Mouse (Mus musculus): ENCODE data around the gene Adamts5. TPM values are rescaled to one million over a fixed set of nuclear protein-coding genes. Genes with fewer than 3 reads are reported as not detected.

Gene Adamts5
- polyA plus RNA-seq, 1 experiment, result 0.16 TPM

- H3K79me2 ChIP-seq (ENCODE audit: control insufficient read depth, insufficient read depth), result no peaks in the 10 kb centered on the region
- no peaks in the 10 kb centered on the region for H3K27me3 ChIP-seq (ENCODE audit: control insufficient read depth, insufficient read depth, insufficient read length)
- TF ChIP-seq CTCF (IDR thresholded peaks at IDR 0.05; ENCODE audit: control insufficient read depth, insufficient read depth, insufficient read length) (no peak), MYOG (IDR thresholded peaks at IDR 0.05; ENCODE audit: control insufficient read depth, extremely low read depth, insufficient read length) (no peak), USF1 (IDR thresholded peaks at IDR 0.05; ENCODE audit: low read depth) (no peak), FOSL1 (IDR thresholded peaks at IDR 0.05; ENCODE audit: insufficient read depth, low read length, poor library complexity, severe bottlenecking) (no peak), MAX (IDR thresholded peaks at IDR 0.05) (no peak), MYOD1 (IDR thresholded peaks at IDR 0.05; ENCODE audit: control insufficient read depth, insufficient read length, low read depth) (no peak), CEBPB (IDR thresholded peaks at IDR 0.05; ENCODE audit: low read depth) (no peak)
- no peak overlapping the region for H3K4me3 ChIP-seq (ENCODE audit: insufficient read depth, poor library complexity, severe bottlenecking)
- H3K36me3 ChIP-seq (ENCODE audit: control insufficient read depth, insufficient read depth), result no peaks in the 10 kb centered on the region
- no peak overlapping the region for H3ac ChIP-seq (ENCODE audit: control insufficient read depth, insufficient read length, low read depth)
- no peaks in the 10 kb centered on the region for H3K79me3 ChIP-seq (ENCODE audit: low read depth)
These were observed 29.7 kb downstream of the Adamts5 start for GRCm38 (mm10) chr16:85871971-85872370.

GRCm38 (mm10) chr16:85871248-85871647 lies 30.4 kb downstream of the Adamts5 start:
- no peaks in the 10 kb centered on the region for H3K79me3 ChIP-seq (ENCODE audit: low read depth)
- H3ac ChIP-seq (ENCODE audit: control insufficient read depth, insufficient read length, low read depth), result no peak overlapping the region
- TF ChIP-seq FOSL1 (IDR thresholded peaks at IDR 0.05; ENCODE audit: insufficient read depth, low read length, poor library complexity, severe bottlenecking) (no peak), CTCF (IDR thresholded peaks at IDR 0.05; ENCODE audit: control insufficient read depth, insufficient read depth, insufficient read length) (no peak), MYOG (IDR thresholded peaks at IDR 0.05; ENCODE audit: control insufficient read depth, extremely low read depth, insufficient read length) (no peak), USF1 (IDR thresholded peaks at IDR 0.05; ENCODE audit: low read depth) (no peak), MYOD1 (IDR thresholded peaks at IDR 0.05; ENCODE audit: control insufficient read depth, insufficient read length, low read depth) (no peak), CEBPB (IDR thresholded peaks at IDR 0.05; ENCODE audit: low read depth) (no peak), MAX (IDR thresholded peaks at IDR 0.05) (no peak)
- H3K27me3 ChIP-seq (ENCODE audit: control insufficient read depth, insufficient read depth, insufficient read length), result no peaks in the 10 kb centered on the region
- no peaks in the 10 kb centered on the region for H3K79me2 ChIP-seq (ENCODE audit: control insufficient read depth, insufficient read depth)
- no peaks in the 10 kb centered on the region for H3K36me3 ChIP-seq (ENCODE audit: control insufficient read depth, insufficient read depth)
- H3K4me3 ChIP-seq (ENCODE audit: insufficient read depth, poor library complexity, severe bottlenecking), result no peak overlapping the region

- no peaks in the 10 kb centered on the region for H3K79me2 ChIP-seq (ENCODE audit: control insufficient read depth, insufficient read depth)
- no peak overlapping the region for H3K4me3 ChIP-seq (ENCODE audit: insufficient read depth, poor library complexity, severe bottlenecking)
- no peaks in the 10 kb centered on the region for H3K27me3 ChIP-seq (ENCODE audit: control insufficient read depth, insufficient read depth, insufficient read length)
These were observed 36.8 kb downstream of the Adamts5 start for GRCm38 (mm10) chr16:85864691-85865389.

GRCm38 (mm10) chr16:85854505-85854904 lies 47.1 kb downstream of the Adamts5 start:
- Histone ChIP-seq H3K79me3 (ENCODE audit: low read depth) (no peaks in the 10 kb centered on the region), H3K27me3 (ENCODE audit: control insufficient read depth, insufficient read depth, insufficient read length) (no peaks in the 10 kb centered on the region), H3K36me3 (ENCODE audit: control insufficient read depth, insufficient read depth) (no peaks in the 10 kb centered on the region), H3K4me3 (ENCODE audit: insufficient read depth, poor library complexity, severe bottlenecking) (no peak overlapping the region), H3K79me2 (ENCODE audit: control insufficient read depth, insufficient read depth) (no peaks in the 10 kb centered on the region), H3ac (ENCODE audit: control insufficient read depth, insufficient read length, low read depth) (no peak overlapping the region)
- TF ChIP-seq CEBPB (IDR thresholded peaks at IDR 0.05; ENCODE audit: low read depth) (no peak), MAX (IDR thresholded peaks at IDR 0.05) (no peak), CTCF (IDR thresholded peaks at IDR 0.05; ENCODE audit: control insufficient read depth, insufficient read depth, insufficient read length) (no peak), MYOD1 (IDR thresholded peaks at IDR 0.05; ENCODE audit: control insufficient read depth, insufficient read length, low read depth) (no peak), MYOG (IDR thresholded peaks at IDR 0.05; ENCODE audit: control insufficient read depth, extremely low read depth, insufficient read length) (no peak), FOSL1 (IDR thresholded peaks at IDR 0.05; ENCODE audit: insufficient read depth, low read length, poor library complexity, severe bottlenecking) (no peak), USF1 (IDR thresholded peaks at IDR 0.05; ENCODE audit: low read depth) (no peak)

More at GRCm38 (mm10) chr16:85864691-85865389, 36.8 kb downstream of the Adamts5 start:
- TF ChIP-seq MYOD1 (IDR thresholded peaks at IDR 0.05; ENCODE audit: control insufficient read depth, insufficient read length, low read depth) (no peak), MAX (IDR thresholded peaks at IDR 0.05) (no peak), USF1 (IDR thresholded peaks at IDR 0.05; ENCODE audit: low read depth) (no peak), CEBPB (IDR thresholded peaks at IDR 0.05; ENCODE audit: low read depth) (no peak), MYOG (IDR thresholded peaks at IDR 0.05; ENCODE audit: control insufficient read depth, extremely low read depth, insufficient read length) (no peak)
- Histone ChIP-seq H3K79me3 (ENCODE audit: low read depth) (no peaks in the 10 kb centered on the region), H3ac (ENCODE audit: control insufficient read depth, insufficient read length, low read depth) (no peak overlapping the region), H3K36me3 (ENCODE audit: control insufficient read depth, insufficient read depth) (no peaks in the 10 kb centered on the region)

- no peak for TF ChIP-seq FOSL1 (IDR thresholded peaks at IDR 0.05; ENCODE audit: insufficient read depth, low read length, poor library complexity, severe bottlenecking)
- no peak for TF ChIP-seq MYOG (IDR thresholded peaks at IDR 0.05; ENCODE audit: control insufficient read depth, extremely low read depth, insufficient read length)
- TF ChIP-seq MYOD1 (IDR thresholded peaks at IDR 0.05; ENCODE audit: control insufficient read depth, insufficient read length, low read depth), result no peak
- no peak for TF ChIP-seq CTCF (IDR thresholded peaks at IDR 0.05; ENCODE audit: control insufficient read depth, insufficient read depth, insufficient read length)
- no peak for TF ChIP-seq MAX (IDR thresholded peaks at IDR 0.05)
- TF ChIP-seq USF1 (IDR thresholded peaks at IDR 0.05; ENCODE audit: low read depth), result no peak
- TF ChIP-seq CEBPB (IDR thresholded peaks at IDR 0.05; ENCODE audit: low read depth), result no peak
- Histone ChIP-seq H3ac (ENCODE audit: control insufficient read depth, insufficient read length, low read depth) (no peak overlapping the region), H3K27me3 (ENCODE audit: control insufficient read depth, insufficient read depth, insufficient read length) (no peaks in the 10 kb centered on the region)
These were observed 74.6 kb downstream of the Adamts5 start for GRCm38 (mm10) chr16:85827066-85827465.

More at GRCm38 (mm10) chr16:85827066-85827465, 74.6 kb downstream of the Adamts5 start:
- no peaks in the 10 kb centered on the region for H3K36me3 ChIP-seq (ENCODE audit: control insufficient read depth, insufficient read depth)
- H3K79me2 ChIP-seq (ENCODE audit: control insufficient read depth, insufficient read depth), result no peaks in the 10 kb centered on the region
- no peak overlapping the region for H3K4me3 ChIP-seq (ENCODE audit: insufficient read depth, poor library complexity, severe bottlenecking)
- no peaks in the 10 kb centered on the region for H3K79me3 ChIP-seq (ENCODE audit: low read depth)
